Mouse (Mus musculus) MEL-GATA-1-ER (cell line): ENCODE data around the gene Gp9.

Experiments
- DNase-seq: peaks from one replicate; pipeline ENCODE4 v3.0.0-alpha.2; 2012; ENCODE audit warnings: low read depth; ENCODE audit errors: extremely low read depth

Gp9 gene

GRCm38 (mm10) chr6:87777842-87778241 lies at the start of gene Gp9:
Gp9 (plus strand) TSS chr6:87778072.
- DNase-seq, result no peak

GRCm38 (mm10) chr6:87728102-87728501 lies 49.8 kb upstream of the Gp9 start:
- no peak for DNase-seq

- DNase-seq, result no peak
Observed at GRCm38 (mm10) chr6:87730141-87730540, 47.7 kb upstream of the Gp9 start.

- DNase-seq, result no peak
Observed at GRCm38 (mm10) chr6:87730591-87731462, 47.0 kb upstream of the Gp9 start, which contains the start of gene Efcc1. Efcc1 (plus strand) TSS chr6:87730869.

GRCm38 (mm10) chr6:87731463-87732095 lies 46.3 kb upstream of the Gp9 start:
- no peak for DNase-seq

GRCm38 (mm10) chr6:87732151-87733011 lies 45.5 kb upstream of the Gp9 start:
- DNase-seq, result no peak

- DNase-seq, result no peak
Observed at GRCm38 (mm10) chr6:87733131-87733930, 44.5 kb upstream of the Gp9 start.

- no peak for DNase-seq
Observed at GRCm38 (mm10) chr6:87734136-87734535, 43.7 kb upstream of the Gp9 start.

GRCm38 (mm10) chr6:87736923-87737322 lies 40.9 kb upstream of the Gp9 start:
- no peak for DNase-seq

- DNase-seq, result no peak
Observed at GRCm38 (mm10) chr6:87737921-87738626, 39.8 kb upstream of the Gp9 start.

- no peak for DNase-seq
Observed at GRCm38 (mm10) chr6:87739898-87740297, 38.0 kb upstream of the Gp9 start.

GRCm38 (mm10) chr6:87740496-87740895 lies 37.4 kb upstream of the Gp9 start:
- DNase-seq, result peak; percentile 82

- no peak for DNase-seq
Observed at GRCm38 (mm10) chr6:87741978-87742377, 35.9 kb upstream of the Gp9 start.

- DNase-seq, result no peak
Observed at GRCm38 (mm10) chr6:87742804-87743203, 35.1 kb upstream of the Gp9 start.

GRCm38 (mm10) chr6:87743281-87743680 lies 34.6 kb upstream of the Gp9 start:
- DNase-seq, result no peak

GRCm38 (mm10) chr6:87744632-87745031 lies 33.2 kb upstream of the Gp9 start:
- no peak for DNase-seq

- DNase-seq, result no peak
Observed at GRCm38 (mm10) chr6:87745301-87745700, 32.6 kb upstream of the Gp9 start.

GRCm38 (mm10) chr6:87746059-87746458 lies 31.8 kb upstream of the Gp9 start:
- no peak for DNase-seq

- DNase-seq, result no peak
Observed at GRCm38 (mm10) chr6:87746849-87747248, 31.0 kb upstream of the Gp9 start.

GRCm38 (mm10) chr6:87748078-87748477 lies 29.8 kb upstream of the Gp9 start:
- DNase-seq, result no peak
